Mouse (Mus musculus) retina, adult 2 months (tissue): ENCODE data around the gene Myo10.

ENCODE experiments used
- DNase-seq: peaks from one replicate; pipeline ENCODE4 v3.0.0-alpha.2; 2012; ENCODE audit warnings: low read depth, low spot score

Gene Myo10

GRCm38 (mm10) chr15:25719270-25719669, 96.9 kb downstream of the Myo10 start:
- no peak for DNase-seq

GRCm38 (mm10) chr15:25720263-25720662, 97.9 kb downstream of the Myo10 start:
- DNase-seq = no peak

- no peak for DNase-seq
Measured at GRCm38 (mm10) chr15:25723281-25724113, 101.2 kb downstream of the Myo10 start.

- no peak for DNase-seq
Measured at GRCm38 (mm10) chr15:25724549-25724948, 102.2 kb downstream of the Myo10 start.

- no peak for DNase-seq
Measured at GRCm38 (mm10) chr15:25726814-25727213, 104.5 kb downstream of the Myo10 start.

GRCm38 (mm10) chr15:25728501-25728900, 106.2 kb downstream of the Myo10 start:
- DNase-seq = no peak

- DNase-seq = no peak
Measured at GRCm38 (mm10) chr15:25731053-25731452, 108.7 kb downstream of the Myo10 start.

GRCm38 (mm10) chr15:25732758-25733428, 110.6 kb downstream of the Myo10 start:
- DNase-seq = no peak

- DNase-seq = no peak
Measured at GRCm38 (mm10) chr15:25733739-25734430, 111.6 kb downstream of the Myo10 start.

- DNase-seq = no peak
Measured at GRCm38 (mm10) chr15:25736531-25736930, 114.2 kb downstream of the Myo10 start.

GRCm38 (mm10) chr15:25740271-25740670, 117.9 kb downstream of the Myo10 start:
- no peak for DNase-seq

GRCm38 (mm10) chr15:25742196-25742595, 119.9 kb downstream of the Myo10 start:
- no peak for DNase-seq

- no peak for DNase-seq
Measured at GRCm38 (mm10) chr15:25751510-25751909, 129.2 kb downstream of the Myo10 start.

GRCm38 (mm10) chr15:25752597-25752996, 130.3 kb downstream of the Myo10 start:
- DNase-seq = no peak

- no peak for DNase-seq
Measured at GRCm38 (mm10) chr15:25753003-25753402, 130.7 kb downstream of the Myo10 start.

- DNase-seq = no peak
Measured at GRCm38 (mm10) chr15:25753878-25754277, 131.6 kb downstream of the Myo10 start.

- DNase-seq = no peak
Measured at GRCm38 (mm10) chr15:25754342-25754951, 132.1 kb downstream of the Myo10 start.

GRCm38 (mm10) chr15:25755536-25755935, 133.2 kb downstream of the Myo10 start:
- no peak for DNase-seq

- no peak for DNase-seq
Measured at GRCm38 (mm10) chr15:25756072-25756471, 133.7 kb downstream of the Myo10 start.

GRCm38 (mm10) chr15:25758037-25758436, 135.7 kb downstream of the Myo10 start:
- no peak for DNase-seq

- DNase-seq = no peak
Measured at GRCm38 (mm10) chr15:25758500-25759086, 136.3 kb downstream of the Myo10 start.

GRCm38 (mm10) chr15:25760304-25760703, 138.0 kb downstream of the Myo10 start:
- no peak for DNase-seq
